Mouse (Mus musculus) gastrocnemius, adult 2 months (tissue): ENCODE results near the gene Acan. TPM values are rescaled to one million over a fixed set of nuclear protein-coding genes. Genes with fewer than 3 reads are reported as not detected.

ENCODE experiments used
- DNase-seq: peaks from one replicate; pipeline ENCODE4 v3.0.0; 2022
- H3K27ac ChIP-seq: fragments of 200-600 bp; 2 replicates; pipeline ENCODE4 v1.8.1; 2022; ENCODE audit warnings: mild to moderate bottlenecking
- H3K4me3 ChIP-seq: fragments of 200-600 bp; 2 replicates; pipeline ENCODE4 v1.8.1; 2022; ENCODE audit warnings: mild to moderate bottlenecking, moderate library complexity
- CTCF ChIP-seq: fragments of 200-600 bp; IDR thresholded peaks from 2 replicates; pipeline ENCODE4 v1.8.1; 2022; ENCODE audit warnings: antibody characterized with exemption, mild to moderate bottlenecking, moderate library complexity
- intact Hi-C: fragments of 180-260 bp; cut with DNase I; formaldehyde crosslinking; loops from one replicate; pipeline ENCODE4 v1.15.1; 2025
- long read RNA-seq, 2 experiments: library from polyadenylated mRNA; stranded (forward); transcript quantifications; one replicate each; pipeline ENCODE4 v2.0.0; 2021
- total RNA-seq, 2 experiments: library from RNA; stranded (reverse); gene quantifications; 2 replicates each; pipeline ENCODE4 v1.2.3; 2021

The Acan gene
- under 1 TPM in 1 of 2 experiments, not detected in 1; 0.03 TPM for total RNA-seq
- long read RNA-seq, experiment 1, result 0 reads
- long read RNA-seq, experiment 2, result 0 reads

DNA sequence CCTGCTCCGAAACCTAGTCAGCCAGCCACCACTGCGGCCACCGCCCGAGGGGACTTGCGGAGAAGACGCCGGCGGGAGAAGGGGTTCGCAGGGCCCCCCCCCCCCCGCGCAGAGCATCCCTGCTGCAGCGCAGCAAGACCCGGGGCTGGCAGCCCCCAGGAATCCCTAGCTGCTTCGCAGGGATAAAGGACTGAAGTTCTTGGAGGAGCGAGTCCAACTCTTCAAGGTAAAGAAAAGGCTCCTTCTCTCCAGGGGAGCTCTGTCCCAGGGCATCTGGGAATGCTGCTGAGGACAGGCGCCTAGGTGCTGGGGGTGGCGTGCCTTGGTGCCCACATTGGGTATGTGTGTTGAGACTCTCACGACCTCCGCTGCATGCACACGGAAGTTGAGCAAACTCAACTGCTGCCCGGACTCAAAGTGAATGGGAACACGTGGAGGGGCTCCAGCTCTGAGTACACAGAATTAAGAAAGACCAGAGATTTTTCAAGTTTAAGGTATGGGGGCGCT, at the start of gene Acan:
Gene Acan, plus strand, starts transcription at position 101 of the 507 bp plus-strand sequence.
- H3K27ac ChIP-seq, result no peak within 1 kb of the TSS
- intact Hi-C loops, result no loop called here
- TF ChIP-seq CTCF, result no peak
- DNase-seq, result no peak
- H3K4me3 ChIP-seq, result peak within 1 kb of the TSS; percentile 49

DNA sequence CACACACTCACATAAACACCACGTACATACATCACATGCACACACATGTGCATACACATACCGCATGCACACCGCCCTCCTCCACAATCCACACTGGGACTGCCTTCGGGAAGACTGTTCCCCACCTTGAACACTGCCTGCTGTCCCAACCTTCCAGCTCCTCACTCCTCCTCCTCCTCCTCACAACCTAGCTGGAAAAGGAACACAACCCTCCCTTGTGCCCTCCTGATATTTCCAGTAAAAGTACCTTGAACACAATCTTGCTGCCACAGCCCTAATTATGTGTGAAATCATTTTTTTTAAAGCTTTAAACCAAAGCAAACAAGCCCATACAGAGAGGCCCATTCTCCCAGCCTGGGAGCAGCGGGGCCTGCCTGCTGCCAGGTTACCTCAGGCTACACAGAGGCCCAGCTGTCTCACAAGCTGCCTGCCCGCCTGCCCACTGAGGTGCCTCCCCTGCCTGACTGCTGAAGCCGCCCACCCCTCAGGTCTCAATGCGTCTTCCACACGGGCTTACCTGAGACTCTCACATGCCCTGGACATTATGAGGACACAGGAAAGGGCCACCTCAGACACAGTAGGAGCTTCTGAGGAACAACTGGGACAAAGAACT, 31.9 kb upstream of the Acan start:
- no peak overlapping the region for H3K27ac ChIP-seq
- no peak for TF ChIP-seq CTCF
- DNase-seq, result no peak
- intact Hi-C loops, result no loop called here
- no peak overlapping the region for H3K4me3 ChIP-seq

DNA sequence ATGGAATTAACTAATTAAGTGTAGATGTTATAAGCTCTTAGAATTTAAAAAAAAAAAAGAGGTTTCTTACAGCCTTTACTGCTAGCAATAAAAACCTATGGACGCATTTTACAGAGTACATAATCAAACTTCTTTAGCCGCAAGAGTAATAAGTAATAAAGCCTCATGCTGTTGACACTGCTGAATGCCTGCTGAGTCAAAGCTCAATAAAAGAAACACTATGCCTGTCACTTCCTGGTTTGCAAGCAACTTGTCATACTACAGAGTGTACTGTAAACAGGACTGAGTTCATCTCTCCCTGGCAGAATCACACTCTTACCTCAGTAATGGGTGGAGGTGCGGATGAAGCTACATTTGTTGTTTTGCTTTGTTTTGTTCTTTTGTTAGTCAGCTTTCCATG, 24.1 kb upstream of the Acan start:
- H3K27ac ChIP-seq, result no peak overlapping the region
- no peak overlapping the region for H3K4me3 ChIP-seq
- no peak for DNase-seq
- intact Hi-C loops, result no loop called here
- no peak for TF ChIP-seq CTCF

DNA sequence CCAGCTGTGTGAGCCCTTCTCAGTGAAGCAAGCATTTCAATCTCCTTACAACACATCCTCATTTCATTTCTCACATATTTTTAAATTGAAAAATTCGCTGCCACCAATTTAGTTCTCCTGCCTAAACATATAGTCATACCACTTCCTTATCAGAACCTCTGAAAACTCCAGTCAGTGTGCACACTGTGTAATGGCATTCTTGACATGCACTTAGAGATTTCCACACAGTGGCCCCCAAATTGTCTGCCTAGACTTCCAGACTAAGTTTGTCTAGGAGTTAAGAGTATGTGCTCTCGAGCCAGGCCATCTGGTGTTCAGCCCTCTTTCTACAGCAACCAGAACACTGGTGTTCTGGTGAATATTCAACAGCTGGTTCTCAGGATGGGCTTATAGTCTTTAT, 19.5 kb upstream of the Acan start:
- Histone ChIP-seq H3K4me3 (no peak overlapping the region), H3K27ac (no peak overlapping the region)
- TF ChIP-seq CTCF, result no peak
- intact Hi-C loops, result no loop called here
- DNase-seq, result no peak

DNA sequence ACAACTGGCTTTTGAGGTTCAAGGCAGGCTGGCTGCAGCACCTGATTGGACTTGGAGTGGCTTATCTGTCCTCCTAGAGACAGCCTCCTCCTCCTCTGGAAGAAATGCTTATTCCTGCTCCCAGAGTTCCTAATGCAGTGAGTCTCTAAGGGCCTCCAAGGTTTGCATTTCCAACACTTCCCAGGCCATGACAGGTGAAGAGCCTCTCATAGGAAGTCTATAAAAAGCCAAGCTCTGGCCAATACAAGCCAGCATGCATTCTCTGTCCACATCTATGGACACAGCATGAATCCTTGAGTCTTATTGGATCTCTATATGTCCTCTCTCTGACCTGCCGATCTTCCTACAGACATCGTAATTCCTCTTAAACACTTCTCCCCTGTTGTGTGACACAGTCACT, 18.8 kb upstream of the Acan start:
- TF ChIP-seq CTCF, result no peak
- H3K4me3 ChIP-seq, result no peak overlapping the region
- no peak for DNase-seq
- intact Hi-C loops, result no loop called here
- no peak overlapping the region for H3K27ac ChIP-seq

DNA sequence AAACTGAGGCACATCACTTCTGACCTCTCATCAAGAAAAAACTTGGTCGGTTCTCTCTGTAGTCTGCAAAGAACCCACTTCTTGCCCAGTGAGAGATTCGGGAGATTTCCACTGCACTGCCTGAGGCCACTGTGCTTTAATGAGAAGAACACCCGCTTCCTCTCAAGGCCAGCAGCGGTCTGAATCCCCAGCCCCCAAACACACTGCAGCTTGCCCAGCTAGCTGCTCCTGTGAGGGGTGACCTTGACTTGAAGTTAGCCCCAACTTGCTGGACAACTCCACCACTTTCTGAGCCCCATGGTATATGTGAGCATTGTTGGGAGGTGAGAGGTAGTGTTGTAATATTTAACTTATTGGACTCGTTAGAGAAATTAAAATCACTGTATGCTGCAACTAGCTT, 1.2 kb upstream of the Acan start:
- intact Hi-C loops, result no loop called here
- no peak for TF ChIP-seq CTCF
- Histone ChIP-seq H3K4me3 (no peak overlapping the region), H3K27ac (no peak overlapping the region)
- DNase-seq, result no peak

DNA sequence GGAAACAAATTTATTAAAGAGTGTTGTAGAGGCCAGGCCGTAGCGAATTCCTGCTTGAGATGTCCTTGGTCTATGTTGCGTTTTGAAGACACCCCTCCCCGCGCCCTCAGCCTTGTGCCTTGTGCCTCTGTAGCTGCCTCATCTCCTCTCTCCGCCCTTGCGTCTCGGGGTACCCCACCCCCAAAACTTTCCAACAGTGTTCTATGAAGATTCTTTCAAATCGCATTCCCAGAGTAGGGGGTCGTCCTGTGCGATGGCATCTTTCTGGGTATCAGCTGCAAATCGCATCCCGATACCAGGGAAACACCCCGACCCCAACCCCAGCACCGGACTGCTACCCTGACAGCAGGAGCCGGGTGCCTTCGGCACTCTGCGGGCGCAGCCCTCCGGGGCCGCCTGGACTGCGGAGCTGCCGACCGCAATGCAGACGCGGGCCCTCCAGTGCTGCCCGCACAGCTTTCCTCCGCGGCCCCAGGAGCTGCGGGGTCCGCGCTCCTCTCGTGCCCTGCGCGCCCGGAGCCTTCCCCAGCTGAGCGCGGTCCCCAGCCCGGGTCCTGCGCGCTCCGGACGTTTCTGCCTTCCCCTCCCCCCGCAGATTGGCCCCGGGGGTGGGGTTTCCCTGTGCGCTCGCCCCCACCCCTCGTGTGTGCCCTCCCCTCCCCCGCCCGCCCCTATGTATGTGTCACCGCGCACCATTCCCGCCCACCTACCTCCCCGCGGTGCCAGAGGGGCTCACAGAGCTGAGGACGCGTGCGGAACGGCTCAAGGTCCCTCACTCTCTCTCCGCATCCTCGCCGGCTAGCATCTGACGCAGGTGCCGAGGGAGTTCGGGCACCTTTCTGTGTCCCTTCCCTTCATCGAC, 531 bp upstream of the Acan start:
- H3K4me3 ChIP-seq, result peak overlapping the region; percentile 49
- no peak overlapping the region for H3K27ac ChIP-seq
- DNase-seq, result no peak
- intact Hi-C loops, result no loop called here
- no peak for TF ChIP-seq CTCF

DNA sequence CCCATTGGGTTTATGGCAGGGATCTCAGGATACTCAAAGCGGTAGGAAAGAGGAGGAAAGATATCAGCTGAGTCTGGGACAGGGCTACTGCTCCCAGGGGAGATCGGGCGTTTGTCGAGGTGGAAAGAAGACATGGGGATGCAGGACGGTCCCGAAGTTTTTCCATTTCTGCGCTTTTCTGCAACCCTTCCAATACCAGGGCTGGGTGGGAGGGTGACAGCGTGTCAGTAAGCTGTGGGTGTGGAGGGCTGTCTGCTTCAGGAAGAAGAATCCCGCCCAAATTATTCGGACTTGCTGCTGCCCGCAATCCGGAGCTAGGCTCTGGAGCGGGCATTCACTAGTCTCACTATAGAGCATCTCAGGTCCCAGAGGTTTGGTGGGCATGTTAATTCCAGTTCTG, 828 bp downstream of the Acan start:
- H3K4me3 ChIP-seq, result no peak overlapping the region
- no peak for TF ChIP-seq CTCF
- intact Hi-C loops, result no loop called here
- no peak overlapping the region for H3K27ac ChIP-seq
- DNase-seq, result no peak

DNA sequence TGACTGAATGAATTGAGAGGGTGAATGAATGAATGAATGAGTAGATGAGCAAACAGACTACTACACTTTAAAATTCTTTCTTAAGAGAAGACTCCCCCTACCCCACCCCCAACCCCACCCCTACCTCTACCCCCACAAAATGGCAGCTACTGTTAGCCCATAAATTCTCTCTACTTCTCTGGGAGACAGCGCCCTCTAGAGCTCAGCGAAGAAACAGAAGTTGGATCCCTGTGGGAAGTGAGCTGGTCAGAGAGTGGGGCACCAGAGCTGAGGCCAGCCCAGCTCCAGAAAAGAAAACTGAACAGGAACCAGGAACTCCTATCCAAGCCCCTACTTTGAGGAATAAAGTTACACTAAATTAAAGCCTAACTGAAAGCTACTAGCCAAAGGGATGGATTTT, 5.3 kb downstream of the Acan start:
- Histone ChIP-seq H3K27ac (no peak overlapping the region), H3K4me3 (no peak overlapping the region)
- intact Hi-C loops, result no loop called here
- no peak for DNase-seq
- peak; percentile 25; the same call in 1 of the 2 replicates for TF ChIP-seq CTCF

DNA sequence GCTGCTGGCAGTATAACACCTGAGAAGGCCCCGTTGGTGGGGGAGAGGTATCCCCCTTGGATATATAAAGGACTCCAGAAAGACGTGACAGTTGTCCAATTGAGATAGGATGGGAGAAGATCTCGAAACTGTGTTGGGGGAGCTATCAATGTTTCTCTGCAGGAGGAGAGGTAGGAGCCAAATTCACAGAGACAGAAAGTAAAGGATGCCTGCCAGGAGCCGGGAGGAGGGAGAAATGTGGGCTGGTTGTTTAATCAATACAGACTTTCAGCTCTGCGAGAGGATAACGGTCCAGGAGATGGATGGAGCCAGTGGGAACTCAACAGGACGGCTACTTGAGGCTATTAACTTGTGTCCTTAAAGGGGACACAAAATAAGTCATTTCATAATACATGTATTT, 14.2 kb downstream of the Acan start:
- DNase-seq, result no peak
- TF ChIP-seq CTCF, result no peak
- Histone ChIP-seq H3K4me3 (no peak overlapping the region), H3K27ac (no peak overlapping the region)
- intact Hi-C loops, result no loop called here

DNA sequence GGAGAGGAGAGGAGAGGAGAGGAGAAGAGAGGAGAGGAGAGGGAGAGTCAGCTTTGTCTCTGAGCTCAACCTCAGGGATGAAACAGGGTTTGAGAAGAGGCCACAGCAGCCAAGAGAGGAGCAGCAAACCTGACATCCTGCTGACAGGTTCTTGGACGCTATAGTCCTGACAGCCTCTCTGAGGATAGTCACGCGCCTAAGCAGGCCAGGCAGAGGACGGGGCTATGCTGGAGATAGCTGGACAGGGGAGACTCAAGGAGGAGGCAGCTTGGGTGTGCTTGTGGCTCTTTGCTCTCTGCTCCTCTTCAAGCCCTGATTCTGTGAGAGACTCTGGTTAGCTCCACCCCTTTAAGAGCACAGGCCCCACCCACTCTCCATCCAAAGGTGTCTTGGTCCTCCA, 14.9 kb downstream of the Acan start:
- intact Hi-C loops, result no loop called here
- no peak for TF ChIP-seq CTCF
- no peak for DNase-seq
- H3K27ac ChIP-seq, result no peak overlapping the region
- H3K4me3 ChIP-seq, result no peak overlapping the region

DNA sequence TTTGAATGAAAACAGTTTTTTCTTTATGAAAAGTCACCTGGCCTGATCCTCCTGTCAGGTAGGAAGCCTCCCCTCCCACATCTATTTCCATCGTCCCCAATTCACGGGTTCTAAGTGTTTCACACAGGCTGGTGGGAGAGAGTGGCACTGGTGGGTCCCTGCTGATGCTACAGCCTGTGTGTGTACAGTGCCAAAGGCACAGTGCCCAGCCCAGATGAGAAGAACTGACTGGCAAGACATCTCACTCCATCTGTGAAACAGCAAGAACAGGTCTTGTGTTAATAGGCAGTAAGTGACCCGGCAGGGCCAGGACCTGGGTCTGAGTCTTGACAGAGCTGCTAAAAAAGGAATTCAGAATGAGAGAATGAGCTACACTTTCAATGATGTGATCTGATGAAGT, 25.9 kb downstream of the Acan start:
- no peak for DNase-seq
- no peak overlapping the region for H3K4me3 ChIP-seq
- TF ChIP-seq CTCF, result no peak
- no peak overlapping the region for H3K27ac ChIP-seq
- intact Hi-C loops, result no loop called here

DNA sequence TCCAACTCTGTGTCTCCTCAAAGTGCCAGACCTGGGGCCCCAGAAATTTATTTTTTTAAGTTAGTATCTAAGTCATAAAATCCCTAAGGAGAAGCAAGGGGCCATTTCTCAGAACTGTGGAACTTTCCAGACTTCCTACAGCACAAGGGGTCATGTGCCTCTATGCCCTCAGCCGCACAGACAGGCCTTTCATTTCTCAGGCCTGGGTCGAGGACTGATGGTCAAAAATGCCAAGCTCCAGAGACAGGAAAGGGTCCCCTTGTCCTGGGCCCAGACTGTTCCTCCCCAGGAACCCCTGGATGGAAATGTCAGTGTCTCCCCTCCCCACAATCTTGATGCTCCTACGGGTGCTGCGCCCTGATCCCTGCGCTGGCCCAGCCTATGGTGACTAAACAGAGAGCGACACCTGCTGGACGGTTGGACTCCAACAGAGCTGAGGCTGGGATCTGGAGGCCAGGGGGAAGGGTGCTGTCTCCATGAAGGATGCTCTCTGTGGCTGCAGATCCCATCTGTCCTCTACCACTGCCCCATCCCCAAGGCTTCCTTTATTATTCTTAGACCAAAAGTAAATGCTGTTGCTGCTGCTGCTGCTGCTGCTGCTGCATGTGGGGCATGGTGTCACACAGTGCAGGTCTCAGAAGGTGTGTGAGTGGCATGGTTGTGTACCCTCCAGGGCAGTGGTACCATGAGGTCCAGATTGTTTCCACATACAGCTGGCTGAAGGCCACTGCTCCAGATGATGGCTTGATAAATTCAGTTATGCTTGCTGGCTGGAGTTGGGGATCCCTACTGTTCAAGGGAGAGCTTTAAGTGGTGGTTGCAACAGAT, 27.5 kb downstream of the Acan start:
- peak; percentile 72 for DNase-seq
- TF ChIP-seq CTCF, result peak; percentile 79
- intact Hi-C loops, result loop anchor here (1.0 kb wide), 1 partner anchor 156 kb away; no protein-coding TSS in a partner anchor
- H3K4me3 ChIP-seq, result no peak overlapping the region
- no peak overlapping the region for H3K27ac ChIP-seq
